Mouse (Mus musculus) bone marrow, adult 2 months (tissue): ENCODE measurements at regions not wholly inside any gene's neighbourhood (a gene's known extent, or its start where the extent isn't known, plus 50 kb on each side); places are given as distances from the start of the nearest gene placed in this dataset.

ENCODE experiments used
- H3K27ac ChIP-seq: fragments of 200-500 bp; 2 replicates; pipeline ENCODE4 v1.5.1; 2012; ENCODE audit warnings: low read depth, mild to moderate bottlenecking, control low read depth, inconsistent platforms, low read length; ENCODE audit not compliant: control insufficient read depth, poor library complexity, insufficient read depth
- H3K4me1 ChIP-seq: fragments of 200-500 bp; 2 replicates; pipeline ENCODE4 v1.6.1; 2011; ENCODE audit warnings: low read length; ENCODE audit not compliant: control insufficient read depth, insufficient read depth
- H3K4me3 ChIP-seq: fragments of 200-500 bp; replicated peaks from 2 replicates; pipeline ENCODE3; 2011; ENCODE audit warnings: mild to moderate bottlenecking, low read depth, low read length, control low read depth; ENCODE audit not compliant: control insufficient read depth
- CTCF ChIP-seq: fragments of 200-500 bp; IDR thresholded peaks from 2 replicates; pipeline ENCODE4 v1.5.1; 2011; ENCODE audit warnings: low read length, control low read depth; ENCODE audit not compliant: control insufficient read depth, insufficient read depth
- POLR2A ChIP-seq: fragments of 200-500 bp; IDR thresholded peaks from 2 replicates; pipeline ENCODE4 v1.6.1; 2011; ENCODE audit warnings: low read depth, mild to moderate bottlenecking, control low read depth, low read length, borderline replicate concordance; ENCODE audit not compliant: control insufficient read depth
- WGBS: fragments of 180-500 bp; shearing (Covaris S2); methylation state at CpG from one replicate; pipeline ENCODE4 v1.1.7; 2018; 5-methylcytosine and 5-hydroxymethylcytosine counted together

- Histone ChIP-seq H3K27ac (no peak overlapping the region), H3K4me3 (no peak overlapping the region), H3K4me1 (no peaks in the 10 kb centered on the region)
- TF ChIP-seq POLR2A, result no peak
- no peak for TF ChIP-seq CTCF
- WGBS, result 85% methylated on average over 8 of the region's 8 CpGs
Observed at GRCm38 (mm10) chr8:40127141-40127540, 547.7 kb upstream of the Adam24 start.

- Histone ChIP-seq H3K4me3 (no peak overlapping the region), H3K27ac (no peak overlapping the region), H3K4me1 (no peaks in the 10 kb centered on the region)
- WGBS, result 23% methylated on average over 9 of the region's 9 CpGs
- TF ChIP-seq CTCF, result no peak
- no peak for TF ChIP-seq POLR2A
Observed at GRCm38 (mm10) chr8:40132662-40133257, 542.1 kb upstream of the Adam24 start.

DNA sequence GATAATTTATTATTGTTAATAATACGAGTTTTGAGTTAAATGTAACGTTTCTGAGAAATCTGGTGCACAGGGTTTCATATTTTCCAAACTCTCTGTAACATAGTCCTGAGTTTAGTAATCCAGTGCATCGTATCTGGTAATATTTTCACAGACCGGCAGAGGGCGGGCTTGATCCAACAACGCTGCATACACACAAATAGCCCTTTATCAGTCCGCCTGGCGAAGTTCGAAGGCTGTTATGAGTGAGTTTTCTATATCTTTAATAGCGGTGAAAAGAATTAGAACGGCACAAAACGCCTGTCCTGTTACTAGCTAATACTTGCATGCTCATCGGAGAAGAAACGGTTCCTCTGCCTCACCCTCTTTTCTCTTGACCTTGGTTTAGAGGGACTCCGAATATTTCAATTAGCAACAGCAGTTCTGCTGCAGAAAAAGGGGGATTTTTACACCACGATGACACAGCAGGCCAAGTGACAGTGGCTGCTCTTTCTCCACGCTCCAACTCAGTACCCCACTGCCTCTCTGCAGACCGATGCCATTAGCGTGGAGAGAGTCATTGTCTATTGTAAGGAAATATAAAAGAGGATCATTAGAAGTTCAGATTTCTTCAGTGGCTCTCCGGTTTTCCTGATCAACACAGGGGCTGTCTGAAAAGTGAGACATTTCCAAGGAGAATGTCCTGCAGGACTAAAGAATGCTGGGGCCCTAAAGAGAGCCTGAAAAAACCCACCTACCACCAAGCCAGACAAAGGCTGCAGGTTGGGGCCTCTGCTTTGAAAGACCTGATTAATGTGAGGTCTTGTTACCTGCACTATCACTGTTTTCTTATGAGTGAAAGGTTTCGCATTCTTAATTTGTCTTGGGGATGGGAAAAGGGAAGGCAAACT is 523.7 kb upstream of the Adam24 start:
- no peak for TF ChIP-seq POLR2A
- TF ChIP-seq CTCF, result peak; percentile 32
- no peaks in the 10 kb centered on the region for H3K4me1 ChIP-seq
- H3K4me3 ChIP-seq, result no peak overlapping the region
- no peak overlapping the region for H3K27ac ChIP-seq
- 13% methylated on average over 21 of the region's 21 CpGs for WGBS

DNA sequence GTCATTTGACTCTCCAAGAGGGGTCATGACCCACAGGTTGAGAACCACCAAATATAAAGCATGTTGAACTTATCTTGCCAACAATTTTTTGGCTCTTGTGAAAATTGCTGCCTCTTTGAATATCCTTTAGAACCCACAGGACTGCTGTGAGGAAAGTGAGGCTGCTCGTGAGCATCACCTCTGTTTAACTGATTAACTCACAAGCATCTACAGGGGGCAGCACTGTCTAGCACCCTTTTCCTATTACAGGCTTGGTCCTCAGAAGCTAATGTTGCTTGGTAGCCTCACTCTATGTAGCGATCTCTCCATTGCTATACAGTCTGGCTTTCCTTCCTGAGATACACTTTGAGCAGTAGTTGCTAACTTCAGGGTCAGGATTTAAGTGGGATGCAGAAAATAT is 522.4 kb upstream of the Adam24 start:
- TF ChIP-seq CTCF (no peak), POLR2A (no peak)
- no peaks in the 10 kb centered on the region for H3K4me1 ChIP-seq
- no peak overlapping the region for H3K4me3 ChIP-seq
- WGBS, result 62% methylated on average over 2 of the region's 2 CpGs
- no peak overlapping the region for H3K27ac ChIP-seq

DNA sequence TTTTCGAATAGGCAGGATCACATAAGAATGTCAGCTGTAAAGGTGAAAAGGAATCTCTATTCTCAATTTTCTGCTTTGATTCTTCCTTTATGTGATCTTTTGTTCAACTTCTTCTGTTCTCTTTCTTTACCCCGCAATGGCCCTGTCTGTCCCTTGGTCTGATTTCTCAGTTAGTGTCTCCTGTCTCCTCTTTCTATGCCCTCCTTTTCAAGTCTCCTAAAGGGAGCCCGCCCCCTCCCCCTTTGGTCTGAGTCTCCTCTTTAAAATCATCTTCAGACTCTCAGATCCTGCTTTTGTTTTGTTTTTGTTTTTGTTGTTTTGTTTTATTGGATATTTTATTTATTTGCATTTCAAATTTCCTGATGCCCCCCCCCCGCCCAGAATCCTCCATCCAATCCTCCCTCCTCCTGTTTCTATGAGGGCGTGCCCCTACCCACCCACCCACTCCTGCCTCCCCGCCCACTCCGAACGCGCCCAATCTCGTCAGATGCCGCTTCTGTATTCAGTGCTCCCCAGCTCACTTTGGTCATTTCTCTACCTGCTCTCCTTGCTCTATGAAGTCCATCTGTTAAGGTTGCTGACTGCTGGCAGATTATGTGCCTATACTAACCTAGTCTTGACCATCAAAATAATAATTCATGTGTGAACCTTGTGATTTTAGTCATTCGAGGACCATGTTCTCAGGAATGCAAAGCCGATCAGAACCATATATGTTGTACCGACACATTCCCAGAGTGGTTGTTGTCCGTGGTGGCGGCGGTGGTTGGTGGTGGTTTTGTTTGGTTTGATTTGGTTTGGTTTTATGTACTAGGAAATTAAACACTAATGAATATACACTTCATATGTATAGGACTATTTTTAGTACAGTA is 487.9 kb upstream of the Adam24 start:
- 36% methylated on average over 17 of the region's 17 CpGs for WGBS
- Histone ChIP-seq H3K27ac (no peak overlapping the region), H3K4me3 (no peak overlapping the region), H3K4me1 (no peaks in the 10 kb centered on the region)
- TF ChIP-seq CTCF, result no peak
- no peak for TF ChIP-seq POLR2A

- no peak for TF ChIP-seq POLR2A
- no peak for TF ChIP-seq CTCF
- H3K4me1 ChIP-seq, result no peaks in the 10 kb centered on the region
- H3K27ac ChIP-seq, result no peak overlapping the region
- H3K4me3 ChIP-seq, result no peak overlapping the region
- 3% methylated on average over 5 of the region's 5 CpGs for WGBS
Observed at GRCm38 (mm10) chr8:40187584-40187934, 487.3 kb upstream of the Adam24 start.

DNA sequence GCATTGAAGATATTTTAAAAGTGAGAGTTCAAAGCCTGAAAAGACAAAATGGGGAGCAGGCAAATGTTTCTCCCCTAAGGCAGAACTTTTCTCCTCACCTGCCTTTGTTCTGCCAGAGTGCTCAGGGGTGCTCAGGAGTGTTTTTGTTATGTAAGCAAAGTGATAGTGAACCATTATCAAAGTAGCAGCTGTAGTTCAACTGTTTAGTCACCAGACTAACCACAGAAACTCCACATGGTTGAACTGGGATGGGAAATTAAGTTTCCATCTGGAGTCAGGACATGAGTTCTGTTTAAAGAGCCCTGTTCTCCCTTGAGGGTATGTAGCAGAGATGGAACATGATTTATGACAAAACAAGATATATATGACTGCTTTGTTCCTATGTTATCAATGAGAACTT is 482.6 kb upstream of the Adam24 start:
- H3K4me1 ChIP-seq, result no peaks in the 10 kb centered on the region
- no peak overlapping the region for H3K4me3 ChIP-seq
- H3K27ac ChIP-seq, result no peak overlapping the region
- no peak for TF ChIP-seq POLR2A
- TF ChIP-seq CTCF, result no peak

GRCm38 (mm10) chr8:40193148-40193547 is 481.7 kb upstream of the Adam24 start:
- H3K27ac ChIP-seq, result no peak overlapping the region
- H3K4me1 ChIP-seq, result no peaks in the 10 kb centered on the region
- TF ChIP-seq CTCF (no peak), POLR2A (no peak)
- H3K4me3 ChIP-seq, result no peak overlapping the region
- 2% methylated on average over 1 of the region's 1 CpGs for WGBS
